Mouse (Mus musculus) NIH3T3 (cell line): ENCODE data around the gene Zfp652.
A peak's percentile ranks its signal among the peaks of the same experiment; 100 is the strongest.
"Not testable (repeated sequence)": the region's sequence is repeated elsewhere in the genome, so short reads cannot be mapped to it uniquely, and the experiment has no call there.

Experiments
- DNase-seq: peaks from one replicate; pipeline ENCODE4 v3.0.0-alpha.2; 2012; ENCODE audit warnings: low read depth

Gene Zfp652

GRCm38 (mm10) chr11:95857716-95858527 is 145.4 kb downstream of the Zfp652 start:
- peak; percentile 71 for DNase-seq

GRCm38 (mm10) chr11:95858528-95859467 is 146.3 kb downstream of the Zfp652 start:
- peak; percentile 98 for DNase-seq

GRCm38 (mm10) chr11:95859468-95859855 is 147.0 kb downstream of the Zfp652 start:
- peak; percentile 76 for DNase-seq

GRCm38 (mm10) chr11:95860071-95860490 is 147.6 kb downstream of the Zfp652 start:
- DNase-seq = peak; percentile 18

- no peak for DNase-seq
Measured at GRCm38 (mm10) chr11:95861397-95861796, 148.9 kb downstream of the Zfp652 start.

GRCm38 (mm10) chr11:95869442-95869841 is 157.0 kb downstream of the Zfp652 start:
- DNase-seq = no peak

- no peak for DNase-seq
Measured at GRCm38 (mm10) chr11:95869918-95870470, 157.5 kb downstream of the Zfp652 start.

- DNase-seq = peak; percentile 43
Measured at GRCm38 (mm10) chr11:95875804-95876203, 163.3 kb downstream of the Zfp652 start.

GRCm38 (mm10) chr11:95876296-95876695 is 163.8 kb downstream of the Zfp652 start:
- DNase-seq = peak; percentile 82

GRCm38 (mm10) chr11:95879861-95880260 is 167.4 kb downstream of the Zfp652 start:
- not testable (repeated sequence) for DNase-seq
